Mouse (Mus musculus) forebrain, embryonic 13.5 days (tissue): Measurements from ENCODE around the gene Ttc16. TPM values are rescaled to one million over a fixed set of nuclear protein-coding genes. Genes with fewer than 3 reads are reported as not detected.
A peak's percentile ranks its signal among the peaks of the same experiment; 100 is the strongest.

Experiments used
- ATAC-seq: fragments of 200-750 bp; cut with Nextera tagmentation; 2 replicates; pipeline ENCODE4 v1.8.0; 2017
- H3K27ac ChIP-seq: fragments of 300-500 bp; sonication (generic); 2 replicates; pipeline ENCODE4 v1.5.1; 2015; ENCODE audit warnings: inconsistent platforms, mild to moderate bottlenecking, moderate library complexity
- H3K27me3 ChIP-seq: fragments of 300-500 bp; sonication (generic); 2 replicates; pipeline ENCODE4 v1.6.1; 2015; ENCODE audit warnings: mild to moderate bottlenecking, inconsistent platforms
- H3K36me3 ChIP-seq: fragments of 300-500 bp; sonication (generic); 2 replicates; pipeline ENCODE4 v1.6.1; 2015; ENCODE audit warnings: mild to moderate bottlenecking, inconsistent platforms; ENCODE audit not compliant: poor library complexity, severe bottlenecking
- H3K4me1 ChIP-seq: fragments of 300-500 bp; sonication (generic); 2 replicates; pipeline ENCODE4 v1.6.1; 2015; ENCODE audit warnings: inconsistent platforms
- H3K4me2 ChIP-seq: fragments of 300-500 bp; sonication (generic); 2 replicates; pipeline ENCODE4 v1.6.1; 2015; ENCODE audit warnings: inconsistent platforms, mild to moderate bottlenecking, moderate library complexity
- H3K4me3 ChIP-seq: fragments of 300-500 bp; sonication (generic); 2 replicates; pipeline ENCODE4 v1.5.1; 2015; ENCODE audit warnings: mild to moderate bottlenecking, inconsistent platforms
- H3K9ac ChIP-seq: fragments of 300-500 bp; sonication (generic); 2 replicates; pipeline ENCODE4 v1.6.1; 2015; ENCODE audit warnings: mild to moderate bottlenecking, inconsistent platforms
- H3K9me3 ChIP-seq: fragments of 300-500 bp; sonication (generic); replicated peaks from 2 replicates; pipeline ENCODE4 v1.6.1; 2016; ENCODE audit warnings: inconsistent platforms
- WGBS: fragments of 180-500 bp; shearing (Covaris S2); methylation state at CpG from one replicate; pipeline ENCODE4 v1.1.7; 2015; 5-methylcytosine and 5-hydroxymethylcytosine counted together
- polyA plus RNA-seq: library from polyadenylated mRNA; unstranded; fragments of >200 nt; fragmentation: Nextera tagmentation; extraction: Ambion mirVana; gene quantifications from 2 replicates; pipeline ENCODE4 v1.2.1, GENCODE M21; 2015

Gene Ttc16
- polyA plus RNA-seq, 1 experiment from 2014 or later, result 0.48 TPM

GRCm38 (mm10) chr2:32724149-32724548 is 51.3 kb downstream of the Ttc16 start:
- no peaks in the 10 kb centered on the region for H3K9me3 ChIP-seq
- H3K4me2 ChIP-seq, result no peak overlapping the region
- peaks cover 3% of the 10 kb centered on the region; the same call in 1 of the 2 replicates for H3K4me1 ChIP-seq
- 87% methylated on average over 4 of the region's 4 CpGs for WGBS
- H3K9ac ChIP-seq, result no peak overlapping the region
- no peaks in the 10 kb centered on the region for H3K36me3 ChIP-seq
- no peak overlapping the region for H3K27ac ChIP-seq
- ATAC-seq, result no peak
- H3K4me3 ChIP-seq, result no peak overlapping the region
- 0 out of 2 replicates have a peak, but pooled peaks cover 3% of the 10 kb centered on the region for H3K27me3 ChIP-seq

- Histone ChIP-seq H3K9me3 (no peaks in the 10 kb centered on the region), H3K36me3 (no peaks in the 10 kb centered on the region), H3K4me1 (peaks cover 8% of the 10 kb centered on the region), H3K4me3 (no peak overlapping the region), H3K27ac (no peak overlapping the region), H3K4me2 (no peak overlapping the region), H3K9ac (no peak overlapping the region), H3K27me3 (no peaks in the 10 kb centered on the region)
- ATAC-seq, result no peak
- 89% methylated on average over 3 of the region's 3 CpGs for WGBS
Observed at GRCm38 (mm10) chr2:32722581-32722980, 52.9 kb downstream of the Ttc16 start.

GRCm38 (mm10) chr2:32722046-32722445 is 53.4 kb downstream of the Ttc16 start:
- 51% methylated on average over 6 of the region's 6 CpGs for WGBS
- Histone ChIP-seq H3K9me3 (no peaks in the 10 kb centered on the region), H3K27me3 (no peaks in the 10 kb centered on the region), H3K36me3 (no peaks in the 10 kb centered on the region), H3K9ac (peak overlapping the region; percentile 21; the same call in 1 of the 2 replicates), H3K4me1 (peaks cover 7% of the 10 kb centered on the region), H3K4me2 (no peak overlapping the region), H3K27ac (no peak overlapping the region), H3K4me3 (no peak overlapping the region)
- ATAC-seq, result no peak

- H3K27me3 ChIP-seq, result no peaks in the 10 kb centered on the region
- no peak within 1 kb of the TSS for H3K27ac ChIP-seq
- H3K9ac ChIP-seq, result peak within 1 kb of the TSS; percentile 45; the same call in 1 of the 2 replicates
- peaks cover 5% of the 10 kb centered on the region for H3K4me1 ChIP-seq
- H3K9me3 ChIP-seq, result no peaks in the 10 kb centered on the region
- no peak for ATAC-seq
- WGBS, result 57% methylated on average over 8 of the region's 8 CpGs
- H3K4me3 ChIP-seq, result no peak within 1 kb of the TSS
- no peaks in the 10 kb centered on the region for H3K36me3 ChIP-seq
- no peak within 1 kb of the TSS for H3K4me2 ChIP-seq
Observed at GRCm38 (mm10) chr2:32720681-32721229, 54.7 kb downstream of the Ttc16 start, which contains the start of gene Sh2d3c. TSS of gene Sh2d3c (plus strand) at chr2:32721055.

GRCm38 (mm10) chr2:32720053-32720452 is 55.4 kb downstream of the Ttc16 start:
- no peak for ATAC-seq
- Histone ChIP-seq H3K27me3 (no peaks in the 10 kb centered on the region), H3K36me3 (no peaks in the 10 kb centered on the region), H3K27ac (no peak overlapping the region), H3K4me3 (no peak overlapping the region), H3K4me2 (no peak overlapping the region), H3K4me1 (peaks cover 5% of the 10 kb centered on the region), H3K9ac (no peak overlapping the region), H3K9me3 (no peaks in the 10 kb centered on the region)
- 84% methylated on average over 3 of the region's 3 CpGs for WGBS

- 38% methylated on average over 9 of the region's 9 CpGs for WGBS
- no peaks in the 10 kb centered on the region for H3K9me3 ChIP-seq
- no peak overlapping the region for H3K9ac ChIP-seq
- H3K4me1 ChIP-seq, result peaks cover 12% of the 10 kb centered on the region
- no peak; the same call in 1 of the 2 replicates for ATAC-seq
- H3K36me3 ChIP-seq, result no peaks in the 10 kb centered on the region
- no peak overlapping the region for H3K27ac ChIP-seq
- H3K27me3 ChIP-seq, result no peaks in the 10 kb centered on the region
- H3K4me2 ChIP-seq, result no peak overlapping the region
- H3K4me3 ChIP-seq, result no peak overlapping the region
Observed at GRCm38 (mm10) chr2:32718761-32719160, 56.7 kb downstream of the Ttc16 start.

- Histone ChIP-seq H3K4me1 (peaks cover 24% of the 10 kb centered on the region), H3K4me2 (no peak overlapping the region), H3K9ac (no peak overlapping the region), H3K9me3 (no peaks in the 10 kb centered on the region), H3K27ac (no peak overlapping the region), H3K27me3 (no peaks in the 10 kb centered on the region), H3K36me3 (peaks cover 9% of the 10 kb centered on the region), H3K4me3 (no peak overlapping the region)
- ATAC-seq, result no peak
- WGBS, result 76% methylated on average over 4 of the region's 4 CpGs
Observed at GRCm38 (mm10) chr2:32714987-32715425, 60.4 kb downstream of the Ttc16 start.

- peaks cover 24% of the 10 kb centered on the region for H3K4me1 ChIP-seq
- H3K4me3 ChIP-seq, result no peak overlapping the region; the same call in 1 of the 2 replicates
- no peaks in the 10 kb centered on the region for H3K9me3 ChIP-seq
- peak overlapping the region; percentile 99 for H3K4me2 ChIP-seq
- 68% methylated on average over 11 of the region's 11 CpGs for WGBS
- H3K27ac ChIP-seq, result peak overlapping the region; percentile 99
- no peak for ATAC-seq
- H3K36me3 ChIP-seq, result peaks cover 16% of the 10 kb centered on the region
- no peaks in the 10 kb centered on the region for H3K27me3 ChIP-seq
- peak overlapping the region; percentile 92 for H3K9ac ChIP-seq
Observed at GRCm38 (mm10) chr2:32714117-32714986, 61.1 kb downstream of the Ttc16 start.

- Histone ChIP-seq H3K4me3 (peak within 1 kb of the TSS; percentile 98), H3K9ac (peak within 1 kb of the TSS; percentile 92), H3K27ac (peak within 1 kb of the TSS; percentile 99), H3K9me3 (no peaks in the 10 kb centered on the region), H3K36me3 (peaks cover 27% of the 10 kb centered on the region), H3K4me2 (peak within 1 kb of the TSS; percentile 99), H3K4me1 (peaks cover 19% of the 10 kb centered on the region), H3K27me3 (no peaks in the 10 kb centered on the region)
- WGBS, result under 1% methylated on average over 32 of the region's 79 CpGs
- peak; percentile 88 for ATAC-seq
Observed at GRCm38 (mm10) chr2:32712934-32713817, 62.3 kb downstream of the Ttc16 start, which contains the start of gene Cdk9. TSS of gene Cdk9 (minus strand) at chr2:32713076.

GRCm38 (mm10) chr2:32712586-32712933 is 62.9 kb downstream of the Ttc16 start:
- peak overlapping the region; percentile 99 for H3K27ac ChIP-seq
- peaks cover 34% of the 10 kb centered on the region for H3K36me3 ChIP-seq
- no peaks in the 10 kb centered on the region for H3K27me3 ChIP-seq
- H3K4me3 ChIP-seq, result peak overlapping the region; percentile 98
- H3K4me2 ChIP-seq, result peak overlapping the region; percentile 99
- ATAC-seq, result peak; percentile 94
- no peaks in the 10 kb centered on the region for H3K9me3 ChIP-seq
- peaks cover 19% of the 10 kb centered on the region for H3K4me1 ChIP-seq
- H3K9ac ChIP-seq, result peak overlapping the region; percentile 92
- 0% methylated on average over 21 of the region's 44 CpGs for WGBS

- peak overlapping the region; percentile 98 for H3K4me3 ChIP-seq
- peaks cover 38% of the 10 kb centered on the region for H3K36me3 ChIP-seq
- peak overlapping the region; percentile 99 for H3K4me2 ChIP-seq
- H3K27me3 ChIP-seq, result no peaks in the 10 kb centered on the region
- WGBS, result 1% methylated on average over 38 of the region's 41 CpGs
- peak overlapping the region; percentile 92 for H3K9ac ChIP-seq
- H3K4me1 ChIP-seq, result peaks cover 19% of the 10 kb centered on the region
- H3K9me3 ChIP-seq, result no peaks in the 10 kb centered on the region
- H3K27ac ChIP-seq, result peak overlapping the region; percentile 99
- ATAC-seq, result peak; percentile 29
Observed at GRCm38 (mm10) chr2:32712108-32712551, 63.3 kb downstream of the Ttc16 start.
